ENCODE assay signal across 29 mouse cellular contexts in genomic region chr7:133604427-133605081, GRCm38 (mm10). TPM values are rescaled to one million over a fixed set of nuclear protein-coding genes. Genes with fewer than 3 reads are reported as not detected.
A peak's percentile ranks its signal among the peaks of the same experiment; 100 is the strongest.
DNase-seq lines count a peak whose midpoint lies in the region; ATAC-seq lines count a peak whose summit lies in the region.
"Had no signal": no experiment of that assay in that cellular context is flagged by ENCODE, and none has a peak within 500 bp of the region (broad histone marks: within the 10 kb centered on the region; RNA-seq: fewer than 3 reads in every experiment).

No protein-coding gene starts in this region.

- WGBS in limb, embryonic 12.5 days, result 37% methylated on average over 13 of the region's 13 CpGs
- WGBS in limb, embryonic 10.5 days, result 60% methylated on average over 13 of the region's 13 CpGs
- 41% methylated on average over 13 of the region's 13 CpGs for WGBS in intestine, embryonic 14.5 days
- 41% methylated on average over 13 of the region's 13 CpGs for WGBS in limb, embryonic 13.5 days

- peaks cover 10% of the 10 kb centered on the region; the same call in 1 of the 2 replicates for H3K27me3 ChIP-seq in limb, embryonic 12.5 days
- H3K27me3 ChIP-seq in limb, embryonic 10.5 days (ENCODE audit: low read depth, poor library complexity, severe bottlenecking), result no peaks in the 10 kb centered on the region
- H3K27me3 ChIP-seq in intestine, embryonic 14.5 days (replicated peaks; ENCODE audit: control insufficient read depth, insufficient read depth, low read length), result no peaks in the 10 kb centered on the region
- H3K27me3 ChIP-seq in limb, embryonic 13.5 days, result 0 out of 2 replicates have a peak, but pooled peaks cover 14% of the 10 kb centered on the region
- H3K27me3 ChIP-seq: embryonic facial prominence, embryonic 15.5 days; forebrain, embryonic 15.5 days; heart, embryonic 12.5 days; hindbrain, embryonic 12.5 days had no signal

- intact Hi-C loops in left cerebral cortex, postnatal 25 days (cut with DNase I), result no loop called here

- H3K4me3 ChIP-seq in limb, embryonic 12.5 days (replicated peaks), result no peak overlapping the region
- no peak overlapping the region for H3K4me3 ChIP-seq in limb, embryonic 10.5 days
- H3K4me3 ChIP-seq in intestine, embryonic 14.5 days (ENCODE audit: low read depth, low read length), result no peak overlapping the region
- no peak overlapping the region for H3K4me3 ChIP-seq in limb, embryonic 13.5 days
- H3K4me3 ChIP-seq: embryonic facial prominence, embryonic 15.5 days; forebrain, embryonic 15.5 days; gastrocnemius, adult 2 months; heart, embryonic 12.5 days; hindbrain, embryonic 12.5 days had no signal

- no peak overlapping the region for H3K9ac ChIP-seq in limb, embryonic 12.5 days (replicated peaks)
- no peak overlapping the region for H3K9ac ChIP-seq in intestine, embryonic 14.5 days (ENCODE audit: low read length)
- H3K9ac ChIP-seq in limb, embryonic 13.5 days, result no peak overlapping the region
- H3K9ac ChIP-seq: embryonic facial prominence, embryonic 15.5 days; forebrain, embryonic 15.5 days; heart, embryonic 12.5 days; hindbrain, embryonic 12.5 days had no signal

- no peak for DNase-seq in limb, embryonic 10.5 days (ENCODE audit: low spot score)
- DNase-seq in ES-CJ7 (ENCODE audit: low read depth, low spot score), result peak; percentile 64
- DNase-seq in intestine, embryonic 14.5 days (ENCODE audit: low spot score), result no peak
- DNase-seq in left cerebral cortex, postnatal 25 days (ENCODE audit: low spot score in 2 of 2), result no peak
- no peak for DNase-seq in frontal cortex, postnatal 36 days (ENCODE audit: low spot score in 2 of 2)
- DNase-seq: adrenal gland, adult 8-10 months; adrenal gland, postnatal 36 days; B cell, adult 2 months; cerebellum, adult 2 months; cerebellum, postnatal 10 days; gastrocnemius, adult 2 months; gastrocnemius, postnatal 25 days; heart, postnatal 4 days had no signal

- H3K4me1 ChIP-seq in limb, embryonic 12.5 days (replicated peaks), result peaks cover 18% of the 10 kb centered on the region
- peaks cover 16% of the 10 kb centered on the region for H3K4me1 ChIP-seq in limb, embryonic 10.5 days
- peaks cover 4% of the 10 kb centered on the region; the same call in 1 of the 2 replicates for H3K4me1 ChIP-seq in intestine, embryonic 14.5 days (replicated peaks; ENCODE audit: control insufficient read depth, insufficient read depth, low read length)
- peaks cover 26% of the 10 kb centered on the region for H3K4me1 ChIP-seq in limb, embryonic 13.5 days
- H3K4me1 ChIP-seq: heart, embryonic 12.5 days had no signal

- H3K36me3 ChIP-seq in limb, embryonic 12.5 days, result no peaks in the 10 kb centered on the region
- H3K36me3 ChIP-seq in limb, embryonic 10.5 days, result no peaks in the 10 kb centered on the region
- H3K36me3 ChIP-seq in intestine, embryonic 14.5 days (ENCODE audit: control insufficient read depth, insufficient read depth, low read length), result no peaks in the 10 kb centered on the region
- H3K36me3 ChIP-seq in limb, embryonic 13.5 days, result no peaks in the 10 kb centered on the region
- H3K36me3 ChIP-seq: embryonic facial prominence, embryonic 15.5 days; forebrain, embryonic 15.5 days; heart, embryonic 12.5 days; hindbrain, embryonic 12.5 days had no signal

- peak overlapping the region; percentile 13; the same call in 1 of the 2 replicates for H3K4me2 ChIP-seq in limb, embryonic 12.5 days
- peak overlapping the region; percentile 22; the same call in 1 of the 2 replicates for H3K4me2 ChIP-seq in intestine, embryonic 14.5 days (ENCODE audit: low read length)
- 0 out of 2 replicates have a peak overlapping the region, but pooled peaks have one; percentile 7 for H3K4me2 ChIP-seq in limb, embryonic 13.5 days (replicated peaks)
- H3K4me2 ChIP-seq: embryonic facial prominence, embryonic 15.5 days; forebrain, embryonic 15.5 days; heart, embryonic 12.5 days; hindbrain, embryonic 12.5 days had no signal

- ATAC-seq in limb, embryonic 12.5 days (ENCODE audit: insufficient number of reproducible peaks, insufficient read depth, low FRiP score, low TSS enrichment, low read depth), result no peak
- no peak; the same call in 1 of the 2 replicates for ATAC-seq in intestine, embryonic 14.5 days (replicated peaks; ENCODE audit: low FRiP score, low TSS enrichment, low read depth)
- ATAC-seq in limb, embryonic 13.5 days (ENCODE audit: low FRiP score, low read depth), result no peak
- ATAC-seq in megakaryocyte progenitor cell, adult 5-6 weeks (replicated peaks; ENCODE audit: poor library complexity), result no peak
- ATAC-seq: CD4-positive, CD25-positive, alpha-beta regulatory T cell, adult 4 months; forebrain, embryonic 15.5 days; hindbrain, embryonic 16.5 days had no signal

- H3K9me3 ChIP-seq in limb, embryonic 12.5 days, result no peaks in the 10 kb centered on the region
- no peaks in the 10 kb centered on the region for H3K9me3 ChIP-seq in limb, embryonic 10.5 days (replicated peaks)
- no peaks in the 10 kb centered on the region for H3K9me3 ChIP-seq in intestine, embryonic 14.5 days (ENCODE audit: control insufficient read depth, low read length)
- H3K9me3 ChIP-seq in limb, embryonic 13.5 days, result no peaks in the 10 kb centered on the region
- H3K9me3 ChIP-seq: embryonic facial prominence, embryonic 15.5 days; forebrain, embryonic 15.5 days; heart, embryonic 12.5 days; hindbrain, embryonic 12.5 days had no signal

- H3K27ac ChIP-seq in limb, embryonic 12.5 days, result no peak overlapping the region
- H3K27ac ChIP-seq in limb, embryonic 10.5 days, result no peak overlapping the region
- H3K27ac ChIP-seq in intestine, embryonic 14.5 days (ENCODE audit: low read depth), result no peak overlapping the region
- H3K27ac ChIP-seq in limb, embryonic 13.5 days, result no peak overlapping the region
- H3K27ac ChIP-seq: embryonic facial prominence, embryonic 15.5 days; forebrain, embryonic 15.5 days; gastrocnemius, adult 2 months; hindbrain, embryonic 12.5 days had no signal

RNA-seq across cellular contexts. Expression of gene Tex36, which starts 2.6 kb away (rescaled TPM):
- polyA plus RNA-seq in limb, embryonic 12.5 days (2016; fragmentation: Nextera tagmentation; extraction: Ambion mirVana), result not detected in 2 replicates
- not detected in 2 replicates for polyA plus RNA-seq in limb, embryonic 10.5 days (2016; fragmentation: Nextera tagmentation; extraction: Ambion mirVana)
- not detected in 2 replicates for polyA plus RNA-seq in intestine, embryonic 14.5 days (2014; fragmentation: Nextera tagmentation; extraction: Ambion mirVana)
- polyA plus RNA-seq in limb, embryonic 13.5 days (2015; fragmentation: Nextera tagmentation; extraction: Ambion mirVana), result not detected in 2 replicates
- total RNA-seq in left cerebral cortex, postnatal 25 days (2021), result not detected
- not detected in 2 replicates for total RNA-seq in megakaryocyte progenitor cell, adult 5-6 weeks (2015)
- total RNA-seq in megakaryocyte progenitor cell, adult 5-6 weeks (2017), result not detected in 2 replicates
- total RNA-seq: adrenal gland, adult 8-10 months; adrenal gland, postnatal 36 days; gastrocnemius, adult 2 months; gastrocnemius, postnatal 25 days; granulocyte monocyte progenitor cell, adult 5-6 weeks; heart, adult 8-10 months; heart, postnatal 4 days; MEL had no signal
- polyA plus RNA-seq: CD4-positive, CD25-positive, alpha-beta regulatory T cell, adult 4 months; embryonic facial prominence, embryonic 11.5 days; embryonic facial prominence, embryonic 15.5 days; forebrain, embryonic 11.5 days; forebrain, embryonic 15.5 days; frontal cortex, adult 2 months; heart, embryonic 12.5 days; heart, embryonic 16.5 days; hindbrain, embryonic 12.5 days; hindbrain, embryonic 16.5 days had no signal

RNA-seq across cellular contexts. Expression of gene Edrf1, which starts 32.8 kb away (rescaled TPM):
- polyA plus RNA-seq in limb, embryonic 12.5 days (2016; fragmentation: Nextera tagmentation; extraction: Ambion mirVana), result 30.4 TPM in 2 replicates
- polyA plus RNA-seq in limb, embryonic 10.5 days (2016; fragmentation: Nextera tagmentation; extraction: Ambion mirVana), result 29.8 and 30.3 TPM in 2 replicates
- 17.9 and 24.9 TPM in 2 replicates for polyA plus RNA-seq in intestine, embryonic 14.5 days (2014; fragmentation: Nextera tagmentation; extraction: Ambion mirVana)
- 21.6 TPM in 2 replicates for polyA plus RNA-seq in limb, embryonic 13.5 days (2015; fragmentation: Nextera tagmentation; extraction: Ambion mirVana)
- total RNA-seq in left cerebral cortex, postnatal 25 days (2021), result 10 to 100 TPM; 22.0 to 22.7 TPM
- 13.5 and 22.4 TPM in 2 replicates for total RNA-seq in megakaryocyte progenitor cell, adult 5-6 weeks (2015)
- 20.4 and 26.7 TPM in 2 replicates for total RNA-seq in megakaryocyte progenitor cell, adult 5-6 weeks (2017)
